Mouse (Mus musculus): ENCODE data around the gene Cyp2f2.
A peak's percentile ranks its signal among the peaks of the same experiment; 100 is the strongest.

The Cyp2f2 gene

DNA sequence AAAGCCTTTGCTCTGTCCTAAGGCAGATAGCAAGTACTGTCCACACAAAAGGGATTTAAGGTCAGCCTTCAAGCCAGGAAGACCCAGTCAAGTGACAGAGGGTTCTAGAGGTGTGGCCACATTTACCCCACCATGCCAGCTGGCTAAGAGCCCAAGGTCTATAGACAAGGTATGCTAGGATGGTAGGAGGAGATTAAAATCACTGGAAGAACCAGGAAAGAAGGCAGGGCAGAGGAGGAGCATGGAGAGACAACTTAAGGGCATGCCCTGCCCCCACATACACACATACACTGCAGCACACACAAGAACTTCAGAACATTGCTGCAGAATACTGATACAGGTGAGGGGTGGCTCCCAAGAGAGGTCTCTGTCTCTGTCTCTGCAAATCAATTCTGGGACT, at the start of gene Cyp2f2:
Gene Cyp2f2 (plus strand): TSS at position 234 of the 400 bp plus-strand sequence.
- no peak for DNase-seq (ENCODE audit: low read depth, low spot score)

DNA sequence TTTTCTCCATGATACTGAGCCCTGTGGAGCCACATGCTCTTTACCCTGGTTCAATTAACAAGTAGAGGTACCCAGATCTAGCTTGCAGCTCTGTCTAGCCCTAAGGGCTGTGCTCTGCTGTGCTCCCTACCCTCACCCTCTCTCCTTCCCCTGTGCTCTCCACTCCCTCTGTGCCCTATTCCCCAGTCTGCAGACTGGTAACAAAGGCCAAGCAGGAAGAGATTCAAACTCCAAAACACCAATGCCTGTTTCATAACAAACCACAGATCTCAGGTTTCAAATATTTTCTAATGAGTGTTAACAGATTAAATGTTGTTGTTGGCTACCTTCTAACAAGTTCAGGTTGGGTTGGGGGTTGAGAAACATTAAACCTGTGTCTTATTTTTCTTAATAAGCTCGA, 41.1 kb upstream of the Cyp2f2 start:
- no peak for DNase-seq (ENCODE audit: low read depth, low spot score)

DNA sequence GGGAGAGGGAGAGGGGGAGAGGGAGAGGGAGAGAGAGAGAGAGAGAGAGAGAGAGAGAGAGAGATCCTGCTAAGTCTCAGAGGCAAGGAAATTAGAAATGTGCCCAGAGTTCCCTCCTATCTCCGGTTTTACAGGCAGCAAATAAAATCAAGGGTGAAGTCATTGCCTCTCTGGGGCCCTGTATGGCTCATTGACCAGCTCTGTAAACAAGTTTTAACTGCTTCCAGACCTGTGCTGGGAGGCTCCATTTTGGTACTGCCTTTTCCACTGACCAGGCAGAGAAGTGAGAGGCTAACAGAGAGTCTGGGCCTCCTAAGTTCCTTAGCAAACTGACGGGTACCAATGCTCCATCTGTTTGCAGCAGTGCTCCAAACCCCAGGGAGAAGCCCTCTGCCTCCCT, 38.1 kb upstream of the Cyp2f2 start:
- no peak for DNase-seq (ENCODE audit: low read depth, low spot score)

DNA sequence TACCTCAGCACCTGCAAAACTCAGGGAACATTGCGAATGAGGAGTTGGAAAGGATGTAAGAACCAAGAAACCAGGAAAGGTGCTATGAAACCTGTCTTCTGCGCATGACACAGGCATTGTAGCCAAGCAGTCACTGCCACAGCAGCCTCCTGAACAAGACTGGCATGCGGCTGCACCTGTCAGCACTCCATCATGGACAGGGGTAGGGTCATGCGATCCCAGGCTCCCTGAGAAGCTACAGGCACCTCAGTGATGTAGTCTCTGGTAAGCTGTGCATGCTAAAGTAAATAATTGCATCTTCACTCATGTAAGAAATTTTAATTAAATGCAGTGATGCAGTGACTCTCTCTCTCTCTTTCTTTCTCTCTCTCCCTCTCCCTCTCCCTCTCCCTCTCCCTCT, 28.7 kb upstream of the Cyp2f2 start:
- DNase-seq (ENCODE audit: low read depth, low spot score) = no peak

DNA sequence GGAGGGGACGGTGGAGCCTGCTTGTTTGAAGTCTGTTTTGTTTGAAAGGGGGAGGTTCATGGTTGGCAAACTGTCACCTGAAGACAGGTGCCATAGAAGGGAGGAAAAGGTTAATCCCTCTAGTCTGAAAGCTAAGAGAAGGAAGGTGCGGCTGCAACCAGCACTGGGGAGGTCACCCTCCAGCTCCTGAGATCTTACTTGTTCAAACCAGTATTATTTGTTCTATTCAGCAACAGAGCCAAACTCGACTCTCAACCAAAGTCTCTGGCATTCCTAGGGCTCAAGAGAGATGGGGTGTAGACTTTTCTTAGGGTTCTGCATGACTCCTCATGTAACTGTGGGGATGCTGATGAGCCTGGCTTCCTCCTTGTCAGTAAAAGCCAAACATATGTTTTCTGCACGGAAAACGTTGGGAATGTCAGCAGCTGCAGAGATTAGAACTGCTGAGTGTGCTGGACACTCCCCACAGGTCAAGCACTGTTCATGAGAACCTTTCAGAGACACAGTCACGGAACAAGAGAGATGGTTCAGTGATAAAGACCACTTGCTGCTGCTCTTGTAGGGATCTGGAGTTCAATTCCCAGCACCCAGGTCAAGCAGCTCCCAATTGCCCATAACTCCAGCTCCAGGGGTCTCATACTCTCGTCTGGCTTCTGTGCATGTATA, 27.5 kb upstream of the Cyp2f2 start:
- DNase-seq (ENCODE audit: low read depth, low spot score) = no peak

DNA sequence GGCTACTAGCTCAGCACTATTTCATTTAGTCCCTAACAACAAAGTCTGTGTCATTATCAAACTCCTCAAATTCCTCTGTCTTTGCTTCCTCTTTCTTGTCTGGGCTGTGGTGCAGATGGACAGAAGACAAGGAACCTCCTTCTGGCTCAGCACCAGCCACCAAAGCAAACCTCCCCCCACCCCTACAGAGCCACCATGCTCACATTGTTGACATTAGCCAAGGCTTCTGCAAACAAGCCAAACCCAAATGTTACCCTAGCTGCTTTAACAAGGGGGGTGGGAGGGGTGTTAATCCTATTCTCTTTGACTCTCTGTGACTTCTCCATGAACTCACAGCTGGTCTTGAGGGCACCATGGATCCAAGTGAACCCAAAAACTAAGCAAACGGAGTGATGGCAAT, 26.8 kb upstream of the Cyp2f2 start:
- DNase-seq (ENCODE audit: low read depth, low spot score) = no peak

DNA sequence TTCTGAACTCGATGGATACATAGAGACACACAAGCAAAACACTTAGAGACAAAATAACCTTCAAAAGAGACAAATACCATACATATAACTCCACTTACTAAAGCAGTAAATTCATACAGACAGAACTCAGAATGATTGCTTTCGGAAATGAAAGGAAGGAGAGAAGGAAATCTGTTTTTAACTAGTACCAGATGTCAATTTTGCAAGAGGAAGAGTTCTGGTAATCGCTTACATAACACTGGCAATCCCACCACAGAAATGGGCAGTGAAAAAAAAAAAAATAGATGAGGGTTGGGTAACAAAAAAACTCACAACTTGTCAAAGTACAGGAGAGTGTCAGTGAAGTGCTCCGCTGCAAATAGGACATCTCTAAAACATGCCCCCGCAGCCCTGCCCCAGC, 14.8 kb upstream of the Cyp2f2 start:
- no peak for DNase-seq (ENCODE audit: low read depth, low spot score)

DNA sequence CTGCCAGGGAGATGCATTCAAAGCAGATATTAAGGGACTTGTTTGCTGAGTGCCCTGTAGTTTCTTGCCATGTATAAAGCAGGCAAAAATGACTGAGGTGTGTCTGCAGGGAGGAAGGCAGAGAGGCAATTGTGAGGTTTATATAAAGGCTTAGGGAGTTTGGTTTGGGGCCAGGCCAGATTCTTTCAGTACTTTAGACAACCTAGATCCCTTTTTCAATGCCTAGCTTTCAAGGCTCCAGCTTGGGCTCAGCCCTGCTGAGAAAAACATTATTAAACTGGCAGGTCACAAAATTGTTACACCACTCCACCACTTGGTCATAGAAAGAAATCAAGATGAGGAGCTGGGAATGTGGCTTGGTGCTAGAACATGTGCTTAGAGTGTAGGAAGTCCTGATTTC, 9.4 kb upstream of the Cyp2f2 start:
- DNase-seq (ENCODE audit: low read depth, low spot score) = no peak

DNA sequence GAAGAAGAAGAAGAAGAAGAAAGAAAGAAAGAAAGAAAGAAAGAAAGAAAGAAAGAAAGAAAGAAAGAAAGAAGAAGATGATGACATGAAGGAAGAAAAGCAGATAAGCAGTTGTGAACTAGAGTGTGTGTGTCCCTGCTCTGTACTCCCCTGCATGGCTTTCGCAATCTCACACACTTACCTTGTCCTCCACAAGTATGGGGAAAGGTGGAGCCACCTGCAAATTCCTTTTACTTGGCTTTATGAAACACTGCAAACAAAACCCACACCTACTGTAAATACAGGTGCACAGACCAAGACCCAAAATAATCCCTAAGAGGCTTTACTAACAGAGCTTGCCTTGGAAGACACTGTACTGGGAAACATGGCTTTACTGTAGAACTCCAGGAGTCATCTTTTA, 8.7 kb upstream of the Cyp2f2 start:
- no peak for DNase-seq (ENCODE audit: low read depth, low spot score)

DNA sequence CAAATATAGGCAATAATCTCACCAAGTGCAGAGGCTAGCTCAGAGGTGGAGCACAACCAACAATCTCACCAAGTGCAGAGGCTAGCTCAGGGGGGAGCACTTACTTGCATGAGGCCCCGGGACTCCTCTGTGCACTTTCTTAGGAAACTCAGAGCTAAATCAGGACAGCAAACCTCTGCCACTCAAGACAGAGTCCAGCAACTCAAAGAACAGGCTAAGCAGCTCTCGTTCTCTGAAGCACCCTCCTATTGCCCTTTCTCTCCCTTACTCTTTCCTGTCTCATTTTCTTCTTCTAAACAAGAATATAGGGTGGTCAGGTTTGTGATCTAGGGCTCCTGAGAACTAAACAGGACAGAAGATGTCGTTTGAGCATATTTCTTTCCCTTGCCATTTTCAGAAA, 7.7 kb upstream of the Cyp2f2 start:
- DNase-seq (ENCODE audit: low read depth, low spot score) = no peak

DNA sequence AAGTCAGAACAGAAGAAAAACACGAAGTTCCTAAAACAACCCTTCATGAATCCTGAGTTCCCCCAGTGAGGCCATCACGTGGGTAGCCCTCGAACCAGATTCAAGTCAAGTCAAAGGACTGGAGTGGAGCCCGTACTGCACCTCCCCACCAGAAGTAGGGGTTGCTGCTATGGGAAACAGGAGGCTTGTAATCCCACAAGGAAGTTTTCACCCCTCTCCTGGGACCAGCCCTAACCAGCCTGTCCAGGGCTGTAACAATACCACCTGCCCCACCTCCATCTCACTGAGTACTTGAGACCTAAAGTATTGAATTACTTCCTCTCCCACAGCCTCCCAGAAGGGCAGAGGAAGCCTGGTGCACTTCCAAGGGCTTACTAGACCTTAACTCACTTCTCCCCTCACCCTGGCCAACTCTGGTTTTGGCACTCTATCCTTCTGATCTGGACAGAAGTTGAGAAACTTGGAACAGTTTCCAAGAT, 1.6 kb upstream of the Cyp2f2 start:
- DNase-seq (ENCODE audit: low read depth, low spot score) = no peak

DNA sequence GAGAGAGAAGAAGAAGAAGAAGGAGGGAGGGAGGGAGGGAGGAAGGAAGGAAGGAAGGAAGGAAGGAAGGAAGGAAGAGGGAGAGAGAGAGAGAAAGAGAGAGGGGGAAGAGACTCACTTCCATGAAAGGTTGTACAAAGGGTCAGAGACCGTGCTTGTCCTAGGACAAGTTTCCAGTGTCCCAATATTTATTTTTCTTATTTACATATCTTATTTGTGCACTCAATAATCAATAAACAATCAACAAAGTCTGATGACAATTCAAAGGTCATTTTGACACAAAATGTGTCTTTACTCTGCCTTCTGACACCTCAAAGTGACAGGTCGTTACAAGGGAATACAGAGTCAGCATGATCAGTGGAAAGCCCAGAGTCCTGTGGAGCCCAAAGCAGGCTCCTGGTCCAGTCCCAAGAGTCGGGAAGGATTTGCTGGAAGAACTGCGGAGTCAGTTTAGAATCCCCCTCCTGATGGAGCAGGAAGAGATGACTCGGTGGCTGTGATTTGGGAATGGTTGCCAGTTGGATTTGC, 4.7 kb downstream of the Cyp2f2 start:
- DNase-seq (ENCODE audit: low read depth, low spot score) = no peak

DNA sequence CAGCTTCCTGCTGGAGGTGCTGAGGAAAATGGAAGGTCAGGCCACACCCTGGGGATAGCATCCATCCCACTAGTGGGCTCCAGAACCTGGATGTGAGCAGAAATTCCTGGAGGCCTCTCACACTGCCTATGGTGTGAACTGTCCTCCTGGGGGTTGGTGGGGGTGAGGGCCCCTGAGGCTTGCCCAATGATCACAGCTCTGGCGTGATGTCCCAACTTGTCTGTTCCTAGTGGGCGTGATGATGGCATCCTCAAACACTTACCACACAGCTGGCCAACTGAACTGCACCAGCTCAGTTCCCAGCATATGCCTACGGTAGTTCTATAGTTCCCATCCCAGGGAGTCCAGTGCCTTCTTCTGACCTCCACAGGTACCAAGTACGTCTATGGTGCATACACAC, 5.3 kb downstream of the Cyp2f2 start:
- DNase-seq (ENCODE audit: low read depth, low spot score) = no peak

DNA sequence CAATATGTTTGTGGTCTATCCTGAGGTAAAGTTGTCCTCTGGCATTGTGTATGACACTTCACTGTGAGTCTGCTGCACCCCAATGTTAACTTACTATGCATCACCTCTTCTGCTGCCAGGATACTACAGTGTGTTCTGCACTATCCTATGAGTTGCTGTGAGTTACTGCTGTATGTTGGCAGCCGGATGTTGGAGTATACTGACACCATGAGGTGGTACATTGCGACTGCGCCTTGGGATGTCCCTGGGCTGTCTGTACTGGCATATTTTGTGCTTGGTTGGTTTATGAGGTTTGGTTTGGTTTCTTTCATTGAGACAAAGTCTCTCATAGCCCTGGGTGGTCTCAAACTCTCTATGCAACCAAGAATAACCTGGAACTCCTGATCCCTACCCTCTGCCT, 8.5 kb downstream of the Cyp2f2 start:
- no peak for DNase-seq (ENCODE audit: low read depth, low spot score)

DNA sequence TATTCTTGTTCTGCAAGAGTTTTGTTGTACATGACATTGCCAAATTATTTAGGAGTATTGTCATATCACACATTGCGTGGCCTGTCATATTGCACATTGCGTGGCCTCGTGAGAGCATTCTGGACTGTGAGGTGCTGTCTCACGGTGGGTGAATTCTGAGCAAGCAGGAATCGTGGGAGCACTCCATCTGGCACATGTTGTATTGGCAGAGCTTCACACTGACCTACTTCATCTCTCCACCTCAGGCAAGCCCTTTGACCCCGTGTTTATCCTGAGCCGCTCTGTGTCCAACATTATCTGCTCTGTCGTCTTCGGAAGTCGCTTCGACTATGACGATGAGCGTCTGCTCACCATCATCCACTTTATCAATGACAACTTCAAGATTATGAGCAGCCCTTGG, 9.2 kb downstream of the Cyp2f2 start:
- DNase-seq (ENCODE audit: low read depth, low spot score) = no peak

DNA sequence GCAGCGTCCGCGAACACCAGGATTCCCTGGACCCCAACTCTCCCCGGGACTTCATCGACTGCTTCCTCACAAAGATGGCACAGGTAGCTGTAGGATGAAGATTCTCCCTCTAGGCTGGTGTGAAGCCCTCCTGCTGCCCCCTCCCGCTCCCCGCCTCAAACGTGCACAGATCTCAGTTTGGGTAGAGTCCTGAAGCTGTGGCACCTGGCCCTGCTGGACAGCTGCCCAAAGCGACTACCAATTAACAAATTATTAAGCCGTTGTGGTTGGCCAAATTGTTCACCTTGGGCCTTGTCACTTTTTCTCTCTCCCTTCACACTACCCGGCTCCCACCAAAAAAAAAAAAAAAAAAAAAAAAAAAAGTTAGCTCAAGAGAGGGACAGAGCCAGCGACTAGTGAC, 10.1 kb downstream of the Cyp2f2 start:
- no peak for DNase-seq (ENCODE audit: low read depth, low spot score)

DNA sequence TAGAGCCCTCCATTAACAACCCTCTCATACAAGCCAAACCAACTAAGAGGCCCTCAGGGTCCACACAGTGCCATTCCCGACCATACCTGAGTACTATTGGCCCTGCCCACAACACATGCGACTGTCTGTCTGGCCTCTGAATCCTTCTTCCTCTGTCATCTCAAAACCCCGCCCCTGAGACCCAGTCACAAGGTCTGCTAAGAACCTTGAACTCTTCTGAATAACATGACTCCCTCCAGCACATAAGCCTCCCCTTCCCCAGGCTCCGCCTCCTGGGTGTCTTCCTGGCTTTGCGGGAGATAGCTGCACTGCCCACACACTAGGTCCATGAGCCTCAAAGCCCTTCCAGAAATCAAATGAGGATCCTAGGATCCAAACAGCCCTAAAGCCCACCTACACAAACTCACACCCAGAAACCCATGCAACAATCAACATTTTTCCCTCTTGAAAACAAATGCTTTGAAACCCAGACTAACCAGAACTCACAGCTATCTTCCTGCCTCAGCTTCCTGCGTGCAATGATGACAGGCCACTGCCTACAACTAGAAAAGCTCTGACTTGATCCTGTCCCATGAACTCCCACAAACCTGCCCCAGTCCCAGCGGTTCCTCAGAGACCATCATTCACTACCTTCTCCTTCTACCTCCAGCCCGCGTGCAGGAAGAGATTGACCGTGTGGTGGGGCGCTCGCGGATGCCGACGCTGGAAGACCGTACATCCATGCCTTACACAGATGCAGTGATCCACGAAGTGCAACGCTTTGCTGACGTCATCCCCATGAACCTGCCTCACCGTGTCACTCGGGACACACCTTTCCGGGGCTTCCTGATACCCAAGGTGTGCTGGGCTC, 11.0 kb downstream of the Cyp2f2 start:
- no peak for DNase-seq (ENCODE audit: low read depth, low spot score)

DNA sequence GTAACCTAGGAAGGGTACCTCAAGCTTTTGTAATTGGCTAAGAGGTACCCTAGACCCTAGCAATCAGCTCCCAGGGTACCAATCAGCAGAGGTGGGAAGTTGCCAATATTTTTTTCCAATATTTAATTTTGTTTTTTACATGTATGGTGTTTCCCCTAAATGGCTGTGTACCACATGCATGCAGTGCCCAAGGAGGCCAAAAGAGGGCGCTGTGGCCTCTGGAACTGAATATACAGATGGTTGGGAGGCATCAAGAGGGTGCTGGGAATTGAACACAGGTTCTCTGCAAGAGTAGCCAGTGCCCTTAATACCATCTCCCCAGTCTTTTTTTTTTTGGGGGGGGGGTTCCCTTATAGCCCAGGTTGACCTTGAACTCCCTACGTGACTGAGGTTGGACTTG, 11.7 kb downstream of the Cyp2f2 start:
- DNase-seq (ENCODE audit: low read depth, low spot score) = no peak

DNA sequence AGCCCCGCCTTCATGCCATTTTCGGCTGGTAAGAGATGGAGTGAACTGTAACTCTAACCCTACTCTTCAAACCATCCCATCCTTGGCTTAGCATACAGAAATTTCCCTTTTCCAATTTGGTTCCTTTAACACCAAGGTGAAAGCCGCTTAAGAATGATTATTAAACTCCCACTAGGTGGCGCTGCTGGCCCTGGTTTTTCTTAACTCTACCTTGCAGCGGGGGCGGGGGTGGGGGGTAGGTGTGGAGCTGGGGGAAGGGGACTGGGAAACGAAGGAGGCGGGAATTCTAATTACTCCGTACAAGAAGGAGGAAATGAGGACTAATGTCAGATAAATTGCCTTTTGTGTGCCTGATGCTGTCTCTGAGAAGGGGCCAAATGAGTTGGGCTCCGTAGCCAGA, 12.9 kb downstream of the Cyp2f2 start:
- peak; percentile 56 for DNase-seq (ENCODE audit: low read depth, low spot score)

DNA sequence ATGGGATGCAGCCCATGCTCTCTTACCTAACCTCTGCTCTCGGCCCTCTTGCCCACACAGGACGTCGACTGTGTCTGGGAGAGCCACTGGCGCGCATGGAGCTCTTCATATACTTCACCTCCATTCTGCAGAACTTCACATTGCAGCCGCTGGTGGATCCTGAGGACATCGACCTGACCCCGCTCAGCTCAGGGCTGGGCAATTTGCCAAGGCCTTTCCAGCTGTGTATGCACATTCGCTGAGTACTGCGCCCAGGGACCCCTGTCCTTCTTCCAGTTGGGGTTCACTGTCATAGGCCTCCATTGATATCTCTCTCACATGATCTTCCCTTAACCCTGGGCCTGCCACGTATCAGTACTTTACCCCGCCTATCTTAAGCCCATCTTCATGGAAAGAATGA, 13.4 kb downstream of the Cyp2f2 start:
- no peak for DNase-seq (ENCODE audit: low read depth, low spot score)

DNA sequence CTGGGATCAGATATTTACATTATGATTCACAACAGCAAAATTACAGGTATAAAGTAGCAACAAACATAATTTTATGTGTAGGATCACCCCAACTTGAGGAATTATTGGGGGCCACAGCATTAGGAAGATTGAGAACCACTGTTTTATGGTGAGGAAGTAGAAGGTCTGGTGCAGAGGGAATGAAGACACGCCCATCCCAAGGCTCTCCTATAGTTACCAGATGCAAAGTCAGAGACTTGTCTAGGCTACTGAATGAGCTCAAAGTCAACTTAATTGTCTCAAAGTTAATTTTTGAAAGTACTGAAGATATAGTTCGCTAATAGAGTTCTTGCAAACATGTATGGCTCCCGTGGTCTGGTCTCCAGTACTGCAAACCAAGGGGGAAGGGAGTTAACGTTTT, 14.0 kb downstream of the Cyp2f2 start:
- no peak for DNase-seq (ENCODE audit: low read depth, low spot score)

DNA sequence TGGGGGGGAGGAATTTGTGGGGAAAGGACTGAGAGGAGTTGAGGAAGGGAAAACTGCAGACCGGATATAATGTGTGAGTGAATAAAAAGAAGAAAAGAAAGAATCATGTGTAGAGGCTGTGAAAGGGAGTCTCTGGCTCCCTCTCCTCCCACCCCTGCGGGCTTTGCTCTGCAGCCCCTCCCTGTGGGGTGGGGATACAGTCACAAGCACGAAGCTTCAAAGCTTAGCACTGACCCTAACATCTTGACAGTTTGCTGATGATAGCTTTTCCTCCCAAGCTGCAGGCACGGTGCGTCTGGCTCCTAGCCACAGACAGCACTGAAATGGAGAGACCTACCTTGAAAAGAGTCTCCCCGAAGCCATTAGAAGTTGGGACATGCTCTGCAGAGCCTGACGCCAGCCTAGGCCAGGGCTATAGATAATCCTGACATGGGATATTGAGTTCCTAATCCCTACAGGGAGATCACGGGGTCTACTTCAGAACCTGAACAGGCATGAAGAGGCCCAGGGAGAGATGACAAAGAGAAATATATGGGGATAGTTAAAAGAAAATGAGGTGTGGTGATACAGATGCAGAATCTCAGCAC, 16.8 kb downstream of the Cyp2f2 start:
- DNase-seq (ENCODE audit: low read depth, low spot score) = no peak
